Mouse (Mus musculus): Measurements from ENCODE around the gene Gm42878.

GRCm38 (mm10) chr5:121574145-121574544 lies 28.9 kb upstream of the Gm42878 start:
- TF ChIP-seq CTCF (IDR thresholded peaks at IDR 0.05; ENCODE audit: borderline replicate concordance, insufficient read depth, low read length) (no peak), POLR2A (IDR thresholded peaks at IDR 0.05; ENCODE audit: low read depth, low read length) (no peak)

Data from embryonic fibroblast, embryonic 13.5 days (primary cell).